Mouse (Mus musculus): ENCODE data around the gene CT030661.1.
"Not testable (repeated sequence)": the region's sequence is repeated elsewhere in the genome, so short reads cannot be mapped to it uniquely, and the experiment has no call there.

The CT030661.1 gene

GRCm38 (mm10) chr17:22314730-22315226 is at the start of gene CT030661.1:
TSS of gene CT030661.1 (minus strand) at chr17:22314837.
- peak; percentile 70 for DNase-seq (ENCODE audit: low spot score)

GRCm38 (mm10) chr17:22363895-22364294 is 49.3 kb upstream of the CT030661.1 start:
- no peak for DNase-seq (ENCODE audit: low spot score)

GRCm38 (mm10) chr17:22361101-22361781 is 46.6 kb upstream of the CT030661.1 start, which contains the start of the genes Zfp944 and Zfp758:
TSS of gene Zfp944 (minus strand) at chr17:22361400.
TSS of gene Zfp758 (plus strand) at chr17:22361453.
- DNase-seq (ENCODE audit: low spot score): peak; percentile 51

- no peak for DNase-seq (ENCODE audit: low spot score)
Observed at GRCm38 (mm10) chr17:22360572-22360971, 45.9 kb upstream of the CT030661.1 start.

- DNase-seq (ENCODE audit: low spot score): no peak
Observed at GRCm38 (mm10) chr17:22352794-22353193, 38.2 kb upstream of the CT030661.1 start.

- DNase-seq (ENCODE audit: low spot score): not testable (repeated sequence)
Observed at GRCm38 (mm10) chr17:22315247-22315646, 610 bp upstream of the CT030661.1 start.

- peak; percentile 3 for DNase-seq (ENCODE audit: low spot score)
Observed at GRCm38 (mm10) chr17:22314219-22314618, 418 bp downstream of the CT030661.1 start.
